Mouse (Mus musculus) cerebellum, adult 2 months (tissue): ENCODE measurements at regions not wholly inside any gene's neighbourhood (a gene's known extent, or its start where the extent isn't known, plus 50 kb on each side); places are given as distances from the start of the nearest gene placed in this dataset.

Source experiments
- DNase-seq, 2 experiments: peaks; one replicate each; pipeline ENCODE4 v3.0.0; 2021
- H3K27ac ChIP-seq: fragments of 200-500 bp; 2 replicates; pipeline ENCODE4 v1.5.1; 2012; ENCODE audit warnings: low read length, control low read depth, inconsistent platforms; ENCODE audit not compliant: insufficient read depth
- H3K27me3 ChIP-seq: fragments of 200-500 bp; 2 replicates; pipeline ENCODE4 v1.6.1; 2012; ENCODE audit warnings: inconsistent platforms, mild to moderate bottlenecking, low read length, moderate library complexity; ENCODE audit not compliant: control insufficient read depth, insufficient read depth
- H3K4me1 ChIP-seq: fragments of 200-500 bp; 2 replicates; pipeline ENCODE4 v1.6.1; 2011; ENCODE audit warnings: low read length; ENCODE audit not compliant: control insufficient read depth, insufficient read depth
- H3K4me3 ChIP-seq: fragments of 200-500 bp; replicated peaks from 2 replicates; pipeline ENCODE3; 2011; ENCODE audit warnings: mild to moderate bottlenecking, low read depth, low read length, control low read depth; ENCODE audit not compliant: insufficient read depth
- CTCF ChIP-seq: fragments of 200-500 bp; IDR thresholded peaks from 2 replicates; pipeline ENCODE4 v1.5.1; 2011; ENCODE audit warnings: low read depth, mild to moderate bottlenecking, control low read depth, low read length, moderate library complexity, borderline replicate concordance; ENCODE audit not compliant: insufficient read depth
- POLR2A ChIP-seq: fragments of 200-500 bp; IDR thresholded peaks from 2 replicates; pipeline ENCODE4 v1.6.1; 2011; ENCODE audit warnings: low read length, control low read depth, borderline replicate concordance; ENCODE audit not compliant: insufficient read depth
- WGBS: fragments of 180-500 bp; shearing (Covaris S2); methylation state at CpG from one replicate; pipeline ENCODE4 v1.1.7; 2018; 5-methylcytosine and 5-hydroxymethylcytosine counted together

DNA sequence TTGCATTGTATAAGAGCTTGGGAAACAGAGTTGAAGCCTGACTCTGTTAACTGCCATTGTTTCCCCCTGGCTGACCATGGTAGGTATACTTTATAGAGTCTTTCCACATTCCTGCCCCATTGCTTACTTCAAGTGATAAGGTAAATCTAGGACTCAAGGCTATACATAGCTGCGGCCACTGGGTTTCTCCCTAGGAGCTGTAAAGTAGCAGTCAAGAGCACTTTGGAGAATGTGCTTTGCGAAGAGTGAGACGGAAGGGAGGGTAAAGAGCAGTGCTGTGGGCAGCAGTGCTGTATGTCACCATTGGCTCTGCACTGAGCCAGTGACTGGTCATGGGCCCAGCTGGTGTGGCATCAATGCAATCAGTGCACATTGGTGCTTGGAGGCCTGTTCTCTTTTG is 240.1 kb downstream of the Rnd3 start:
- H3K4me3 ChIP-seq: no peak overlapping the region
- H3K27ac ChIP-seq: no peak overlapping the region
- H3K4me1 ChIP-seq: no peaks in the 10 kb centered on the region
- no peaks in the 10 kb centered on the region for H3K27me3 ChIP-seq
- no peak for DNase-seq
- TF ChIP-seq POLR2A (no peak), CTCF (no peak)
- 86% methylated on average over 3 of the region's 3 CpGs for WGBS

- Histone ChIP-seq H3K27ac (no peak overlapping the region), H3K27me3 (no peaks in the 10 kb centered on the region), H3K4me1 (no peaks in the 10 kb centered on the region), H3K4me3 (no peak overlapping the region)
- TF ChIP-seq CTCF (no peak), POLR2A (no peak)
- DNase-seq: no peak
- 80% methylated on average over 8 of the region's 8 CpGs for WGBS
Measured at GRCm38 (mm10) chr2:50902701-50903100, 246.2 kb downstream of the Rnd3 start.

- Histone ChIP-seq H3K4me1 (no peaks in the 10 kb centered on the region), H3K27ac (no peak overlapping the region), H3K27me3 (no peaks in the 10 kb centered on the region), H3K4me3 (no peak overlapping the region)
- TF ChIP-seq POLR2A: no peak
- TF ChIP-seq CTCF: no peak
- DNase-seq: no peak
- 73% methylated on average over 9 of the region's 9 CpGs for WGBS
Measured at GRCm38 (mm10) chr2:50902220-50902619, 246.7 kb downstream of the Rnd3 start.

DNA sequence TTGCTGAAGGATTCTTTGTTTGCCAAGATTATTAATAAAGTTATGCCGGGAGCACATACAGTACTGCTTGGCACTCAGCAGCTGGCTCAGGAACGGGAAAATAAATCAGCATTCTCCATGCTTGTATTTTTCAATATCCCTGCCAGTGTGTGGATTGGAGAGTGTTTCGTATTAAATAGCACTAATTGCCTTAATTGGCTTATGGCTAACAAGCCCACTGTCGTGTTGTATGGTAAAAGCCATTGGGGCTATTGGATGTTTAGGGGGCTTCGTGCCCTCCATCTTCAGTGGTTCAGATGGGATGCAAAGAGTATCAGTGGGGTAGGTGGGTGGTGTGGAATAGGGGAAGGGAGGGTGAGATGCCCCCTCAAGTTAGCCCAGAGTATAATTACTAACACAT is 259.9 kb downstream of the Rnd3 start:
- whole genome bisulfite sequencing: 28% methylated on average over 5 of the region's 5 CpGs
- DNase-seq: no peak
- H3K4me3 ChIP-seq: no peak overlapping the region
- no peak overlapping the region for H3K27ac ChIP-seq
- TF ChIP-seq CTCF (no peak), POLR2A (no peak)
- H3K27me3 ChIP-seq: no peaks in the 10 kb centered on the region
- H3K4me1 ChIP-seq: no peaks in the 10 kb centered on the region

- H3K4me1 ChIP-seq: no peaks in the 10 kb centered on the region
- DNase-seq: no peak
- WGBS: 95% methylated on average over 4 of the region's 4 CpGs
- no peaks in the 10 kb centered on the region for H3K27me3 ChIP-seq
- TF ChIP-seq POLR2A: no peak
- H3K27ac ChIP-seq: no peak overlapping the region
- no peak overlapping the region for H3K4me3 ChIP-seq
Measured at GRCm38 (mm10) chr2:50887954-50888353, 261.0 kb downstream of the Rnd3 start.

GRCm38 (mm10) chr2:50885924-50886315 is 263.0 kb downstream of the Rnd3 start:
- no peak for TF ChIP-seq CTCF
- TF ChIP-seq POLR2A: no peak
- no peaks in the 10 kb centered on the region for H3K27me3 ChIP-seq
- H3K4me3 ChIP-seq: no peak overlapping the region
- 11% methylated on average over 7 of the region's 7 CpGs for WGBS
- no peak overlapping the region for H3K27ac ChIP-seq
- no peaks in the 10 kb centered on the region for H3K4me1 ChIP-seq
- DNase-seq: no peak

GRCm38 (mm10) chr2:50885280-50885923 is 263.5 kb downstream of the Rnd3 start:
- WGBS: 73% methylated on average over 4 of the region's 4 CpGs
- no peak for DNase-seq
- no peaks in the 10 kb centered on the region for H3K4me1 ChIP-seq

DNA sequence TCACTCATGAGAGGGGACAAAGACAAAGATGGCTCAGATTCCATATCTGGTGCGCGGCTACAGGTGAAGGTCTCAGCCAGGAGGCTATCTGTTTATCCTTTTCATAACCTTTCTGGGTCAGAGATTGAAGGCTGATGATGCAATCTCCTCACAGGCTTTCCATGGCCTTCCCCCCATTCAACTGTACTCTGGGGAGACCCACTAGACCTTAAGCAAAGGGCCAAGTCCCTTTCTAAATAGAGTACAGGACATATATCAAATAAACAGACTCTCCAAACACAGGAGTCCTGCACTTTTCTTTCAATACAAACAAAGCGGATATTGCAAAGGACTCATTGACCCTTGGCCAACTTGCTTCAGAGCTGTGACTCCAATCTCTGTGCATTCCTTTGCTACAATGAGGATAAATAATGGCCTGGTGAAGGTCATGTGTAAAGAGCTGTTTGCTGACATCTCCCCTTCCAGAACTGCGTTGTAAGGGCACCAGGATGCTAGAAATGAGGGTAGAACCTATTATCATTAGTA is 267.3 kb downstream of the Rnd3 start:
- Histone ChIP-seq H3K4me3 (no peak overlapping the region), H3K27ac (no peak overlapping the region), H3K27me3 (no peaks in the 10 kb centered on the region), H3K4me1 (no peaks in the 10 kb centered on the region)
- TF ChIP-seq CTCF: no peak
- no peak for DNase-seq
- WGBS: 96% methylated on average over 4 of the region's 4 CpGs

More at GRCm38 (mm10) chr2:50885280-50885923, 263.5 kb downstream of the Rnd3 start:
- Histone ChIP-seq H3K27me3 (no peaks in the 10 kb centered on the region), H3K4me3 (no peak overlapping the region), H3K27ac (no peak overlapping the region)
- TF ChIP-seq CTCF (no peak), POLR2A (no peak)

DNA sequence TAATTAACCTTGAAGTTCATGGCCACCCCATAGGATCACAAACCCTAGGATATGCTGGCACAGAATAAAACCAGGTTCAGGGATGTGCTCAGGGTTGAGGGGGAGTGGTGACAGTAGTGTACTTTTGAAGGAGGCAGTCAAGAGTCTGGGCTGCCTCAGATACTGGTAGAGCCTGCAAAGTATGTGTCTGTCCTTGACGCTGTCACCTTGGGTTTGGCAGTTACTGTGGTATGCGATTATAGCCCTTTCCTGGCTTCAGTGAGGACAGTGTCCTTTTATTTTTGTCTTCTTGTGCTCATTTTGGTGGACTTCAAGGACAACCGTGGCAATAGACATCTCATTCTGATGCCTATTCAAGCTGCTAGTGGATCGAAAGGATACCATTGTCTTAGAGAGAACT is 268.1 kb downstream of the Rnd3 start:
- TF ChIP-seq POLR2A (no peak), CTCF (no peak)
- WGBS: 86% methylated on average over 4 of the region's 4 CpGs
- H3K27ac ChIP-seq: no peak overlapping the region
- H3K27me3 ChIP-seq: no peaks in the 10 kb centered on the region
- no peaks in the 10 kb centered on the region for H3K4me1 ChIP-seq
- no peak for DNase-seq
- no peak overlapping the region for H3K4me3 ChIP-seq
